ENCODE assay signal across 26 mouse cellular contexts in the genomic region with DNA sequence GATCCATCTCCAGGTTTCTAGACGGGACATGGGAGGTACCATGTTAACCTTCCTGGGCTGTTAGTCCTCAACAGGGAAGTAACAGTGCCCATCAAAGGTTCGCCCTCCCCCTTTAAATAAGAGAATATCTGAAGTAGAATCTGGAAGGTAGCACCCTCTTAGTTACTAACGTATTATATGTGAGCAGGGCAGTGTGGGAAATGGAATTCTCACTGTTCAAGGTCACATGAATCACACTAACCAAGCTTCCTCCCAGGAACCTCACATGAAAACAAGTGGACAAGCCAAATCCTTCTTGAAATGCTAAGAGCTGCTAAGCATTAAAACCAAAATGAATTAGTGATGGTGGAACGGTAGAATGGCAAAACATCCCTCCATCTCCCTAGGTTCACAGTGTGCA. TPM values are rescaled to one million over a fixed set of nuclear protein-coding genes. Genes with fewer than 3 reads are reported as not detected.
DNase-seq lines count a peak whose midpoint lies in the region; ATAC-seq lines count a peak whose summit lies in the region.
"Had no signal": no experiment of that assay in that cellular context is flagged by ENCODE, and none has a peak within 500 bp of the region (broad histone marks: within the 10 kb centered on the region; RNA-seq: fewer than 3 reads in every experiment).

No protein-coding gene starts in this region.

- no peak for ATAC-seq in forebrain, embryonic 16.5 days
- ATAC-seq in forebrain, embryonic 13.5 days: no peak
- ATAC-seq in hindbrain, embryonic 16.5 days: no peak
- ATAC-seq in hindbrain, embryonic 12.5 days (ENCODE audit: low FRiP score): no peak; the same call in 1 of the 2 replicates
- no peak for ATAC-seq in midbrain, embryonic 12.5 days (ENCODE audit: low FRiP score, low read depth)
- ATAC-seq in midbrain, embryonic 15.5 days (replicated peaks): no peak
- ATAC-seq: CD4-positive, CD25-positive, alpha-beta regulatory T cell, adult 4 months had no signal

- H3K9ac ChIP-seq in forebrain, embryonic 16.5 days (replicated peaks; ENCODE audit: low read depth, low read length): no peak overlapping the region
- no peak overlapping the region for H3K9ac ChIP-seq in forebrain, embryonic 13.5 days
- H3K9ac ChIP-seq in hindbrain, embryonic 16.5 days (ENCODE audit: low read depth, low read length): no peak overlapping the region
- H3K9ac ChIP-seq in hindbrain, embryonic 12.5 days: no peak overlapping the region
- H3K9ac ChIP-seq in midbrain, embryonic 12.5 days (replicated peaks): no peak overlapping the region
- H3K9ac ChIP-seq in midbrain, embryonic 15.5 days: no peak overlapping the region
- H3K9ac ChIP-seq: heart, embryonic 12.5 days; liver, embryonic 13.5 days had no signal

- 93% methylated on average over 4 of the region's 4 CpGs for WGBS in forebrain, embryonic 16.5 days
- 90% methylated on average over 4 of the region's 4 CpGs for WGBS in forebrain, embryonic 13.5 days
- 80% methylated on average over 4 of the region's 4 CpGs for WGBS in hindbrain, embryonic 16.5 days
- WGBS in hindbrain, embryonic 12.5 days: 83% methylated on average over 4 of the region's 4 CpGs
- 86% methylated on average over 4 of the region's 4 CpGs for WGBS in midbrain, embryonic 12.5 days
- WGBS in midbrain, embryonic 15.5 days: 93% methylated on average over 4 of the region's 4 CpGs

- no peak overlapping the region for H3K4me2 ChIP-seq in forebrain, embryonic 16.5 days (ENCODE audit: low read length)
- H3K4me2 ChIP-seq in forebrain, embryonic 13.5 days: no peak overlapping the region
- no peak overlapping the region for H3K4me2 ChIP-seq in hindbrain, embryonic 16.5 days (ENCODE audit: low read length)
- no peak overlapping the region for H3K4me2 ChIP-seq in hindbrain, embryonic 12.5 days (replicated peaks)
- H3K4me2 ChIP-seq in midbrain, embryonic 12.5 days (replicated peaks): no peak overlapping the region
- H3K4me2 ChIP-seq in midbrain, embryonic 15.5 days: no peak overlapping the region
- H3K4me2 ChIP-seq: heart, embryonic 12.5 days; liver, embryonic 13.5 days had no signal

- H3K4me3 ChIP-seq in forebrain, embryonic 16.5 days (replicated peaks; ENCODE audit: low read length): no peak overlapping the region
- H3K4me3 ChIP-seq in forebrain, embryonic 13.5 days: no peak overlapping the region
- H3K4me3 ChIP-seq in hindbrain, embryonic 16.5 days (ENCODE audit: low read length): no peak overlapping the region
- no peak overlapping the region for H3K4me3 ChIP-seq in hindbrain, embryonic 12.5 days
- H3K4me3 ChIP-seq in midbrain, embryonic 12.5 days: no peak overlapping the region
- H3K4me3 ChIP-seq in midbrain, embryonic 15.5 days: no peak overlapping the region
- H3K4me3 ChIP-seq: gastrocnemius, adult 2 months; heart, adult 2 months; heart, embryonic 12.5 days; liver, embryonic 13.5 days had no signal

- peaks cover 26% of the 10 kb centered on the region for H3K4me1 ChIP-seq in forebrain, embryonic 16.5 days (replicated peaks; ENCODE audit: control insufficient read depth, insufficient read depth, low read length)
- H3K4me1 ChIP-seq in forebrain, embryonic 13.5 days: peaks cover 13% of the 10 kb centered on the region
- H3K4me1 ChIP-seq in hindbrain, embryonic 16.5 days (ENCODE audit: control insufficient read depth, insufficient read depth, low read depth, low read length): peaks cover 2% of the 10 kb centered on the region; the same call in 1 of the 2 replicates
- H3K4me1 ChIP-seq in hindbrain, embryonic 12.5 days: peaks cover 14% of the 10 kb centered on the region
- peaks cover 12% of the 10 kb centered on the region for H3K4me1 ChIP-seq in midbrain, embryonic 12.5 days
- no peaks in the 10 kb centered on the region; the same call in 1 of the 2 replicates for H3K4me1 ChIP-seq in midbrain, embryonic 15.5 days
- H3K4me1 ChIP-seq: heart, embryonic 12.5 days; liver, embryonic 13.5 days had no signal

- DNase-seq in thymus, postnatal 0 days (ENCODE audit: low spot score): no peak
- DNase-seq: adrenal gland, postnatal 14 days; cerebellum, adult 11 months; cerebellum, adult 9-10 months; cerebellum, postnatal 36 days; gastrocnemius, adult 2 months; gastrocnemius, postnatal 36 days; heart, adult 2 months; heart, postnatal 4 days; kidney, postnatal 4 days; liver, embryonic 13.5 days; lung, adult 2 months; lung, postnatal 10 days; thymus, adult 18-20 months; thymus, postnatal 36 days had no signal

- no peaks in the 10 kb centered on the region for H3K36me3 ChIP-seq in forebrain, embryonic 16.5 days (ENCODE audit: control insufficient read depth, insufficient read depth)
- 0 out of 2 replicates have a peak, but pooled peaks cover 4% of the 10 kb centered on the region for H3K36me3 ChIP-seq in forebrain, embryonic 13.5 days (ENCODE audit: poor library complexity, severe bottlenecking)
- no peaks in the 10 kb centered on the region for H3K36me3 ChIP-seq in hindbrain, embryonic 16.5 days (ENCODE audit: control insufficient read depth, insufficient read depth, low read length)
- H3K36me3 ChIP-seq in hindbrain, embryonic 12.5 days: 0 out of 2 replicates have a peak, but pooled peaks cover 8% of the 10 kb centered on the region
- no peaks in the 10 kb centered on the region; the same call in 1 of the 2 replicates for H3K36me3 ChIP-seq in midbrain, embryonic 12.5 days
- H3K36me3 ChIP-seq in midbrain, embryonic 15.5 days (replicated peaks): no peaks in the 10 kb centered on the region

- H3K27ac ChIP-seq in forebrain, embryonic 16.5 days (ENCODE audit: low read length): peak overlapping the region; percentile 37; the same call in 1 of the 2 replicates
- H3K27ac ChIP-seq in forebrain, embryonic 13.5 days: no peak overlapping the region
- 0 out of 2 replicates have a peak overlapping the region, but pooled peaks have one; percentile 9 for H3K27ac ChIP-seq in hindbrain, embryonic 16.5 days (ENCODE audit: low read depth, low read length)
- no peak overlapping the region for H3K27ac ChIP-seq in hindbrain, embryonic 12.5 days
- H3K27ac ChIP-seq in midbrain, embryonic 12.5 days (replicated peaks): peak overlapping the region; percentile 49; the same call in 1 of the 2 replicates
- no peak overlapping the region for H3K27ac ChIP-seq in midbrain, embryonic 15.5 days
- H3K27ac ChIP-seq: gastrocnemius, adult 2 months; heart, adult 2 months; kidney, postnatal 0 days; liver, embryonic 13.5 days; macrophage; stomach, postnatal 0 days had no signal

- no peaks in the 10 kb centered on the region for H3K27me3 ChIP-seq in forebrain, embryonic 16.5 days (replicated peaks; ENCODE audit: control insufficient read depth, insufficient read depth, low read length)
- H3K27me3 ChIP-seq in forebrain, embryonic 13.5 days: no peaks in the 10 kb centered on the region
- no peaks in the 10 kb centered on the region for H3K27me3 ChIP-seq in hindbrain, embryonic 16.5 days (replicated peaks; ENCODE audit: control insufficient read depth, insufficient read depth, low read length)
- no peaks in the 10 kb centered on the region for H3K27me3 ChIP-seq in hindbrain, embryonic 12.5 days
- H3K27me3 ChIP-seq in midbrain, embryonic 12.5 days: no peaks in the 10 kb centered on the region; the same call in 1 of the 2 replicates
- no peaks in the 10 kb centered on the region for H3K27me3 ChIP-seq in midbrain, embryonic 15.5 days (replicated peaks)
- H3K27me3 ChIP-seq: heart, embryonic 12.5 days; liver, embryonic 13.5 days had no signal

- no peaks in the 10 kb centered on the region for H3K9me3 ChIP-seq in forebrain, embryonic 16.5 days (ENCODE audit: control insufficient read depth, low read length)
- no peaks in the 10 kb centered on the region for H3K9me3 ChIP-seq in forebrain, embryonic 13.5 days (replicated peaks)
- no peaks in the 10 kb centered on the region for H3K9me3 ChIP-seq in hindbrain, embryonic 16.5 days (ENCODE audit: control insufficient read depth, low read length)
- no peaks in the 10 kb centered on the region for H3K9me3 ChIP-seq in hindbrain, embryonic 12.5 days (replicated peaks)
- no peaks in the 10 kb centered on the region for H3K9me3 ChIP-seq in midbrain, embryonic 12.5 days
- H3K9me3 ChIP-seq in midbrain, embryonic 15.5 days: no peaks in the 10 kb centered on the region
- H3K9me3 ChIP-seq: heart, embryonic 12.5 days; liver, embryonic 13.5 days had no signal

RNA-seq across cellular contexts. Expression of a gene that starts 38.7 kb away (rescaled TPM):
- polyA plus RNA-seq in forebrain, embryonic 16.5 days (2015; fragmentation: Nextera tagmentation; extraction: Ambion mirVana): 11.7 and 12.0 TPM in 2 replicates
- 12.6 and 13.6 TPM in 2 replicates for polyA plus RNA-seq in forebrain, embryonic 13.5 days (2015; fragmentation: Nextera tagmentation; extraction: Ambion mirVana)
- 12.7 and 13.8 TPM in 2 replicates for polyA plus RNA-seq in hindbrain, embryonic 16.5 days (2015; fragmentation: Nextera tagmentation; extraction: Ambion mirVana)
- polyA plus RNA-seq in hindbrain, embryonic 12.5 days (2016; fragmentation: Nextera tagmentation; extraction: Ambion mirVana): 16.8 and 16.9 TPM in 2 replicates
- polyA plus RNA-seq in midbrain, embryonic 12.5 days (2016; fragmentation: Nextera tagmentation; extraction: Ambion mirVana): 14.0 and 15.9 TPM in 2 replicates
- polyA plus RNA-seq in midbrain, embryonic 15.5 days (2015; fragmentation: Nextera tagmentation; extraction: Ambion mirVana): 11.0 and 11.4 TPM in 2 replicates
- polyA plus RNA-seq in thymus, postnatal 0 days (2015; fragmentation: Nextera tagmentation; extraction: Ambion mirVana): 14.8 and 17.3 TPM in 2 replicates

Comparison
In these comparisons a context has a peak if more than half of its experiments do, and no peak if none do; other contexts are left out.
1. H3K27ac ChIP-seq: peak in forebrain, embryonic 16.5 days (single experiment), hindbrain, embryonic 16.5 days (single experiment) and midbrain, embryonic 12.5 days (single experiment); none in forebrain, embryonic 13.5 days (single experiment), hindbrain, embryonic 12.5 days (single experiment) and midbrain, embryonic 15.5 days (single experiment).